In the genomic region with DNA sequence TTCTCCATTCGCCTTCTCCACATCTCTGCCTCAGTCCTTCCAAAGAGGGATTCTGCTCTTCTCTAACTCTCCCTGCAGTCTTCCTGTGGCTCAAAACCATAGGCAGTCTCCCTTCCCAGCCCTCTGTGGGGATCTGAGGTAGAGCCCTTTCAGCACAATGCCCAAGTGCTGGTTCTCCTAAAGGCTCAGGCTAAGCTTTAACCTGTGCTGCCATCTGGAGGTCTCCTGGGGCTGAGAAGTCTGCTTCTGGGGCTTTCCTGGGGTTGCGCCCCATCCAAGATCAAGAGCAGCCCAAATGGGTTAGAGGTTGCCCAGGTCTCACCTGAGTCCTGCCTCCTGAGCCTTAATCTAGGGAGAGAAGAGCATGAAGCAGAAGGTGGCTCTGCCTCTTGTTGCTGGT, we compare ENCODE assay signal across 9 mouse cellular contexts. TPM values are rescaled to one million over a fixed set of nuclear protein-coding genes. Genes with fewer than 3 reads are reported as not detected.
DNase-seq lines count a peak whose midpoint lies in the region; ATAC-seq and TF ChIP-seq lines count a peak whose summit lies in the region.
"Had no signal": no experiment of that assay in that cellular context is flagged by ENCODE, and none has a peak within 500 bp of the region (broad histone marks: within the 10 kb centered on the region; RNA-seq: fewer than 3 reads in every experiment).

No protein-coding gene starts in this region.

- DNase-seq in heart, postnatal 0 days (ENCODE audit: low spot score): no peak
- no peak for DNase-seq in heart, postnatal 25 days (ENCODE audit: low spot score)
- peak; percentile 50 for DNase-seq in urinary bladder, postnatal 14 days (ENCODE audit: low spot score)
- no peak for DNase-seq in urinary bladder, adult 2 months (ENCODE audit: low spot score)
- peak; percentile 47 for DNase-seq in embryonic facial prominence, embryonic 11.5 days (ENCODE audit: low spot score)
- DNase-seq in lung, postnatal 10 days: peak; percentile 68
- DNase-seq in thymus, postnatal 25 days: no peak
- DNase-seq in thymus, postnatal 10 days (ENCODE audit: low spot score in 2 of 2): no peak

- no peaks in the 10 kb centered on the region for H3K4me1 ChIP-seq in heart, postnatal 0 days (ENCODE audit: control insufficient read depth, insufficient read depth)
- H3K4me1 ChIP-seq in embryonic facial prominence, embryonic 11.5 days (ENCODE audit: control insufficient read depth, insufficient read depth, low read length): no peaks in the 10 kb centered on the region; the same call in 1 of the 2 replicates
- H3K4me1 ChIP-seq: midbrain, embryonic 12.5 days had no signal

- 90% methylated on average over 2 of the region's 2 CpGs for WGBS in heart, postnatal 0 days
- 84% methylated on average over 2 of the region's 2 CpGs for WGBS in embryonic facial prominence, embryonic 11.5 days

- H3K9ac ChIP-seq in heart, postnatal 0 days (replicated peaks; ENCODE audit: low read depth, low read length): no peak overlapping the region
- no peak overlapping the region for H3K9ac ChIP-seq in embryonic facial prominence, embryonic 11.5 days (replicated peaks; ENCODE audit: low read length)
- H3K9ac ChIP-seq: midbrain, embryonic 12.5 days had no signal

- H3K9me3 ChIP-seq in heart, postnatal 0 days (replicated peaks; ENCODE audit: control insufficient read depth, low read length): no peaks in the 10 kb centered on the region
- H3K9me3 ChIP-seq in embryonic facial prominence, embryonic 11.5 days (replicated peaks; ENCODE audit: control insufficient read depth, low read length): no peaks in the 10 kb centered on the region
- H3K9me3 ChIP-seq: midbrain, embryonic 12.5 days had no signal

- no peak for TF ChIP-seq EP300 in heart, postnatal 0 days (IDR thresholded peaks at IDR 0.05; ENCODE audit: low read depth)

- no peak overlapping the region for H3K27ac ChIP-seq in heart, postnatal 0 days (ENCODE audit: low read depth)
- no peak overlapping the region for H3K27ac ChIP-seq in embryonic facial prominence, embryonic 11.5 days (replicated peaks; ENCODE audit: low read depth, low read length)
- H3K27ac ChIP-seq: midbrain, embryonic 12.5 days had no signal

- H3K36me3 ChIP-seq in heart, postnatal 0 days (replicated peaks; ENCODE audit: control insufficient read depth, insufficient read depth, low read length): no peaks in the 10 kb centered on the region
- no peaks in the 10 kb centered on the region for H3K36me3 ChIP-seq in embryonic facial prominence, embryonic 11.5 days (replicated peaks; ENCODE audit: control insufficient read depth, insufficient read depth, low read depth, low read length)
- H3K36me3 ChIP-seq: midbrain, embryonic 12.5 days had no signal

- ATAC-seq in heart, postnatal 0 days (ENCODE audit: insufficient read depth, low read depth): peak; percentile 63
- ATAC-seq in embryonic facial prominence, embryonic 11.5 days (replicated peaks; ENCODE audit: insufficient number of reproducible peaks, low FRiP score, low TSS enrichment, low read depth): no peak

- H3K4me2 ChIP-seq in heart, postnatal 0 days (ENCODE audit: low read depth, low read length): no peak overlapping the region
- no peak overlapping the region for H3K4me2 ChIP-seq in embryonic facial prominence, embryonic 11.5 days (ENCODE audit: low read depth, low read length)
- H3K4me2 ChIP-seq: midbrain, embryonic 12.5 days had no signal

- peak; percentile 76 for TF ChIP-seq CTCF in heart, postnatal 0 days (IDR thresholded peaks at IDR 0.05; ENCODE audit: low read depth)

- H3K4me3 ChIP-seq in heart, postnatal 0 days (ENCODE audit: low read depth, low read length): no peak overlapping the region
- no peak overlapping the region for H3K4me3 ChIP-seq in embryonic facial prominence, embryonic 11.5 days (ENCODE audit: low read depth, low read length)
- H3K4me3 ChIP-seq: midbrain, embryonic 12.5 days had no signal

- intact Hi-C loops in heart, postnatal 25 days (cut with DNase I): loop anchor here (1.0 to 5.0 kb wide), 3 partner anchors 63 to 164 kb away; no protein-coding TSS in a partner anchor

- H3K27me3 ChIP-seq in heart, postnatal 0 days (ENCODE audit: control insufficient read depth, insufficient read depth, low read length): peaks cover 6% of the 10 kb centered on the region; the same call in 1 of the 2 replicates
- H3K27me3 ChIP-seq in embryonic facial prominence, embryonic 11.5 days (ENCODE audit: control insufficient read depth, insufficient read depth, low read length): no peaks in the 10 kb centered on the region

RNA-seq across cellular contexts. Expression of a gene that starts 32.4 kb away (rescaled TPM):
- 31.3 and 43.1 TPM in 2 replicates for total RNA-seq in heart, postnatal 0 days (2014; rRNA removed; ENCODE audit: low replicate concordance)
- 23.1 and 24.3 TPM in 2 replicates for polyA plus RNA-seq in heart, postnatal 0 days (2015; fragmentation: Nextera tagmentation; extraction: Ambion mirVana)
- total RNA-seq in heart, postnatal 25 days (2021): 10 to 100 TPM; 19.3 to 23.4 TPM
- polyA plus RNA-seq in urinary bladder, adult 2 months (2012; rRNA removed): 151 and 155 TPM in 2 replicates
- 85.8 and 93.6 TPM in 2 replicates for polyA plus RNA-seq in embryonic facial prominence, embryonic 11.5 days (2014; fragmentation: Nextera tagmentation; extraction: Ambion mirVana)

Comparison
In these comparisons a context has a peak if more than half of its experiments do, and no peak if none do; other contexts are left out.
1. DNase-seq: peak in urinary bladder, postnatal 14 days (single experiment), embryonic facial prominence, embryonic 11.5 days (single experiment) and lung, postnatal 10 days (single experiment); none in heart, postnatal 0 days (single experiment), heart, postnatal 25 days (single experiment), urinary bladder, adult 2 months (single experiment), thymus, postnatal 25 days (single experiment) and thymus, postnatal 10 days (0 of 2).